Mouse (Mus musculus): ENCODE results near the gene Adgrb2. TPM values are rescaled to one million over a fixed set of nuclear protein-coding genes. Genes with fewer than 3 reads are reported as not detected.

Gene Adgrb2
- total RNA-seq (2014; fragmentation: Nextera tagmentation) (not detected in 2 replicates), total RNA-seq (2017) (0.13 TPM in 1 of 2 replicates, not detected in the other)

GRCm38 (mm10) chr4:129984421-129985061, at the start of gene Adgrb2:
TSS of gene Adgrb2 (plus strand) at chr4:129984870.
- ATAC-seq (replicated peaks; ENCODE audit: poor library complexity, severe bottlenecking) = no peak

GRCm38 (mm10) chr4:129951359-129951821, 33.3 kb upstream of the Adgrb2 start:
- peak; percentile 81 for ATAC-seq (replicated peaks; ENCODE audit: poor library complexity, severe bottlenecking)

GRCm38 (mm10) chr4:129952241-129952810, 32.3 kb upstream of the Adgrb2 start:
- no peak for ATAC-seq (replicated peaks; ENCODE audit: poor library complexity, severe bottlenecking)

GRCm38 (mm10) chr4:129954527-129954926, 30.1 kb upstream of the Adgrb2 start:
- ATAC-seq (replicated peaks; ENCODE audit: poor library complexity, severe bottlenecking) = no peak

GRCm38 (mm10) chr4:129960180-129960944, 24.3 kb upstream of the Adgrb2 start:
- peak; percentile 55 for ATAC-seq (replicated peaks; ENCODE audit: poor library complexity, severe bottlenecking)

- ATAC-seq (replicated peaks; ENCODE audit: poor library complexity, severe bottlenecking) = no peak
Measured at GRCm38 (mm10) chr4:129965294-129965693, 19.4 kb upstream of the Adgrb2 start.

GRCm38 (mm10) chr4:129966201-129966600, 18.5 kb upstream of the Adgrb2 start:
- ATAC-seq (replicated peaks; ENCODE audit: poor library complexity, severe bottlenecking) = no peak

GRCm38 (mm10) chr4:129967024-129968014, 17.4 kb upstream of the Adgrb2 start:
- no peak for ATAC-seq (replicated peaks; ENCODE audit: poor library complexity, severe bottlenecking)

GRCm38 (mm10) chr4:129970168-129970567, 14.5 kb upstream of the Adgrb2 start:
- no peak for ATAC-seq (replicated peaks; ENCODE audit: poor library complexity, severe bottlenecking)

GRCm38 (mm10) chr4:129970861-129971260, 13.8 kb upstream of the Adgrb2 start:
- ATAC-seq (replicated peaks; ENCODE audit: poor library complexity, severe bottlenecking) = no peak

GRCm38 (mm10) chr4:129971989-129972388, 12.7 kb upstream of the Adgrb2 start:
- ATAC-seq (replicated peaks; ENCODE audit: poor library complexity, severe bottlenecking) = no peak

GRCm38 (mm10) chr4:129974285-129974684, 10.4 kb upstream of the Adgrb2 start:
- ATAC-seq (replicated peaks; ENCODE audit: poor library complexity, severe bottlenecking) = no peak

- no peak for ATAC-seq (replicated peaks; ENCODE audit: poor library complexity, severe bottlenecking)
Measured at GRCm38 (mm10) chr4:129977256-129977655, 7.4 kb upstream of the Adgrb2 start.

GRCm38 (mm10) chr4:129978227-129978626, 6.4 kb upstream of the Adgrb2 start:
- no peak for ATAC-seq (replicated peaks; ENCODE audit: poor library complexity, severe bottlenecking)

GRCm38 (mm10) chr4:129978930-129979329, 5.7 kb upstream of the Adgrb2 start:
- no peak for ATAC-seq (replicated peaks; ENCODE audit: poor library complexity, severe bottlenecking)

- no peak for ATAC-seq (replicated peaks; ENCODE audit: poor library complexity, severe bottlenecking)
Measured at GRCm38 (mm10) chr4:129981657-129982056, 3.0 kb upstream of the Adgrb2 start.

- no peak for ATAC-seq (replicated peaks; ENCODE audit: poor library complexity, severe bottlenecking)
Measured at GRCm38 (mm10) chr4:129983046-129983445, 1.6 kb upstream of the Adgrb2 start.

- ATAC-seq (replicated peaks; ENCODE audit: poor library complexity, severe bottlenecking) = no peak; the same call in 1 of the 2 replicates
Measured at GRCm38 (mm10) chr4:129983764-129984420, 778 bp upstream of the Adgrb2 start.

GRCm38 (mm10) chr4:129985161-129985670, 546 bp downstream of the Adgrb2 start:
- ATAC-seq (replicated peaks; ENCODE audit: poor library complexity, severe bottlenecking) = no peak
